Mouse (Mus musculus): ENCODE results near the gene Gm26741. TPM values are rescaled to one million over a fixed set of nuclear protein-coding genes. Genes with fewer than 3 reads are reported as not detected.
A peak's percentile ranks its signal among the peaks of the same experiment; 100 is the strongest.
"Not testable (repeated sequence)": the region's sequence is repeated elsewhere in the genome, so short reads cannot be mapped to it uniquely, and the experiment has no call there.

Gene Gm26741
- total RNA-seq (2021), result not detected
- long read RNA-seq, experiment 1, result 0 reads
- long read RNA-seq, experiment 2, result 0 reads

DNA sequence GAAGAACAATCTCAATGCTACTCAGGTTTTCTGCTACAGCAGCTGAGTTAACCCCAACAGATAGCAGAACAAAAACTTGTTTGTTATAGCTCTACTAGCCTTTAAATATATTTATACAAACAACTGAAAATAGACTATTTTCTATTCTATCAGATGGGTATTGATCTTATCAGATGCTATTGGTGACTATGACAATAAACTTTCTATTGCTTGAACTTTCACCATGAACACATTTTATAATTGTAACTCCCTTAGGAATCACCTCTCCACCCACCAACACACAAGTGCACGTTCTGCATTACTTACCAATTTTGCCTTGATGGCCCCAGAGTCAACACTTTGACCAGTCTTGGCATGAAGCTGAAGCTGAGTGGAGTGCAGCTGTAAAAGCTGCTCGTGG, at the start of gene Gm26741:
Gene Gm26741, plus strand, starts transcription at position 301 of the 400 bp plus-strand sequence.
- intact Hi-C loops (cut with DNase I), result no loop called here
- DNase-seq (ENCODE audit: low spot score in 2 of 2), result no peak

DNA sequence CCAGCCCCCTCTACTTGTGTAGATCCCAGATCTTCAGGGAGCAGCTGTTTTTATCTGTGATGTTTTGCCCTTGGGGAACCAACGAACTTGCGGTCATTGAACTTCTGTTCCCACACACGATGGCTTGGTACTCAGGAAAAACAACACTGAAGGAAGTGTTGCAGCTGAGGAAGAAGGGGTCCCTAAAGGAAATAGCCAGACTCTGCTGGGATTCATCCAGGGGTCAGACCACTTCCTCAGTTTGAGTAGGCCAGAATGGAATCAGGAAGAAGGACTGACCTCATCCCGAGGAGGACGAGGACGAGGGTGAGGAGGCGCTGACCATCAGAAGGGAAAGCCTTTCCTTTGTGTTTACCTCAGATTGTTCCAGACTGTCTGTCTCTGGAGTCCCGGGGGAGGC, 49.4 kb upstream of the Gm26741 start:
- DNase-seq (ENCODE audit: low spot score in 2 of 2), result no peak
- intact Hi-C loops (cut with DNase I), result no loop called here

DNA sequence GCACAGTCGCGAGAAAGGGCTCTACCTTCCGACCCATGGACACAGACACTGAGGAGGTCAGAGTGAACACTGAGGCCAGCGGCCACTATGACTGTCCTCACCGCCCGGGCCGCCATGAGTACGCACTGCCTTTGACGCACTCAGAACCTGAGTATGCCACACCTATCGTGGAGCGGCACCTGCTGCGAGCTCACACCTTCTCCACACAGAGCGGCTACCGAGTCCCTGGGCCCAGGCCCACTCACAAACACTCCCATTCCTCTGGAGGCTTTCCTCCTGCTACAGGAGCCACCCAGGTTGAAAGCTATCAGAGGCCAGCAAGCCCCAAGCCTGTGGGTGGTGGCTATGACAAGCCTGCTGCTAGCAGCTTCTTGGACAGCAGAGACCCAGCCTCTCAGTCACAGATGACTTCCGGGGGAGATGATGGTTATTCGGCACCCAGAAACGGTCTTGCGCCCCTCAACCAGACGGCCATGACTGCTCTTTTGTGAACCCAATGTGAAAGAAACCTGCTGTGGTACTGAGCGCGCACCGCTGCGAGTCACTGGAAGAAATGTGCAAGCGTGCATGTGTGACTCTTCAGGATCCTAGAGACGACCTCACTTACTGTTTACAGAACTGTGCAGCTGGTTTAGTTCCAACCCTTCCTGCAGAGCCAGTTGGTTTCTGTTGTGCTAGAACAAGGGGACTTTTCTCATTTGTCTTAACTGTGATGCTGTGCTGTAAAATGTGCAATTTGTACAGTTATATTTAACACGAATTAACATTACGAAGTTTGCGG, 38.9 kb upstream of the Gm26741 start:
- intact Hi-C loops (cut with DNase I), result no loop called here
- DNase-seq (ENCODE audit: low spot score in 2 of 2), result no peak

DNA sequence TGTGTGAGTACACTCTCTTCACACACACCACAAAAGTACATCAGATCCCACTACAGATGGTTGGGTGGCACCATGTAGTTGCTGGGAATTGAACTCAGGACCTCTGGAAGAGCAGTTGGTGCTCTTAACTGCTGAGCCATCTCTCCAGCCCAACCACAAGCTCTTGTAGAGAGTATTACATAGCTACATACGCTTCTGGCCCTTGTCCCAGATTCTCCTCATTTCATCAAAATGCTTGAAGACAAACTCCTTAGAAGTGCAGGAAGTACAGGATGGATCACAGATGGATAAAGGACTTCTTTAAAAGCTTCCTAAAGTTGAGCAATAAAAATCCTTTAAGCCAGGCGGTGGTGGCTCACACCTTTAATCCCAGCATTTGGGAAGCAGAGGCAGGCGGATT, 36.6 kb upstream of the Gm26741 start:
- intact Hi-C loops (cut with DNase I), result no loop called here
- peak in 1 of 2 experiments; percentile 13 for DNase-seq (ENCODE audit: low spot score in 2 of 2)

DNA sequence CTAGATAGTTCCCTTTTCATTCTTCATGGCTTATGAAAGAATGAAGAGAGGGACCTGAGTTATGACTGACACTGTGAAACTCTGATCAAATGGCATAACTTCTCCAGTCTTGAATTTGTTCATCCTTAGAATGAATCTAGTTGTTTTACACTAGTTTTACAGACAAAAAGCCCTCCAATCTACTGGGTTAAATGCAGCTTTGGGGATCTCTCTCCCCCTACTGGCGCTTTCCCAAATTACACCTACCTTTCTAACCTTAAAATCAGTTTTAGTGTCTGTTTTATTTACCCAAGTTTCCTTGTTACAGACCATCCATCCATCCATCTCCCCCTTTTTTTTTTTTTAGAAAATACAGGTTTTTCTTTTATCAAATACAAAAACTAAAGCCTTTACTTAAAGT, 27.6 kb upstream of the Gm26741 start:
- intact Hi-C loops (cut with DNase I), result loop anchor here (5.0 to 10.0 kb wide), 5 partner anchors 51 to 539 kb away; partner anchors contain the start of genes Dcbld1 and Gopc
- DNase-seq (ENCODE audit: low spot score in 2 of 2), result peak; percentile 52 to 77

- DNase-seq (ENCODE audit: low spot score in 2 of 2); intact Hi-C loops (cut with DNase I): not testable (repeated sequence)
Observed at GRCm38 (mm10) chr10:52343324-52343723, 15.2 kb upstream of the Gm26741 start.

DNA sequence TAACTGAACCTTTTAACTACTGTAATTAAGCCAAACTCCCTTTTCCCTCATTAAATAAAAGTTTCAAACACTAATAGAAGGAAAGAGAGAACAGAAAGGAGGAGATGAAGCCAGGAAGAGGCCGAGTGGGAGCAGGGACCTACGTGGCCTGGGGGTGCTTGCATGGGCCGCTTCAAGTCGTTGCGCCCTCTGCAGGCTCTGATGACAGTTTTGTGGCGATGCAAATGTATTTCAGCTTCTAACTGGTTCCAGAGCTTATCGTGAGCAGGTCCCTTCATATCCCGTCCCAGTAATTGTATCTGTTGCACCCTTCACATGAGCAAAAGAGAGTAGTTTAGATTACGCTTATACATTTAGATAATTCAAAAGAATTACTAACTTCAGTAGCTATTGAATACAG, 5.4 kb upstream of the Gm26741 start:
- intact Hi-C loops (cut with DNase I), result no loop called here
- no peak for DNase-seq (ENCODE audit: low spot score in 2 of 2)

- intact Hi-C loops (cut with DNase I), result no loop called here
- no peak for DNase-seq (ENCODE audit: low spot score in 2 of 2)
Observed at GRCm38 (mm10) chr10:52360241-52360735, 1.7 kb downstream of the Gm26741 start.

- no peak for DNase-seq (ENCODE audit: low spot score in 2 of 2)
- intact Hi-C loops (cut with DNase I), result no loop called here
Observed at GRCm38 (mm10) chr10:52360862-52361609, 2.5 kb downstream of the Gm26741 start.

- DNase-seq (ENCODE audit: low spot score in 2 of 2), result no peak
- intact Hi-C loops (cut with DNase I), result no loop called here
Observed at GRCm38 (mm10) chr10:52368376-52368775, 9.8 kb downstream of the Gm26741 start.

DNA sequence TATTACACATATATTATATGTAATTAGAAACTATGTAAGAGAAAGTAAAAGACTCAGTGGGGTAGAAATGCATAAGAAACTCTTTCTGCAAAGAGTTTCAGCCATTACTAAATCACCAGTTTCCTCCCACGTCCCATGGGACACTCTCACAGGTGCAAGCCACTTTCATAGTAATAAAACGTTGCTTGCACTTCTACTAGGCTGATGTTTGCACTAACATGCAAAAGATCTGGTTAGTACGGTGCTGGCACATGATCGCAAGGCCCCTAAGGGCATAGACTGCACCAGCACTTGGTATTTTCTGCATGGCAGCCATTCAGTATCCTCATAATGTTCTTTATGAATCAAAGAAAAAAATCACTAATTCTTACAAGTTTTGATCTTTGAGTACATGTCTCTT, 15.3 kb downstream of the Gm26741 start:
- intact Hi-C loops (cut with DNase I), result no loop called here

GRCm38 (mm10) chr10:52374651-52375050, 16.1 kb downstream of the Gm26741 start:
- intact Hi-C loops (cut with DNase I), result no loop called here
- no peak for DNase-seq (ENCODE audit: low spot score in 2 of 2)

More for the DNA sequence above, 15.3 kb downstream of the Gm26741 start:
- no peak for DNase-seq (ENCODE audit: low spot score in 2 of 2)

DNA sequence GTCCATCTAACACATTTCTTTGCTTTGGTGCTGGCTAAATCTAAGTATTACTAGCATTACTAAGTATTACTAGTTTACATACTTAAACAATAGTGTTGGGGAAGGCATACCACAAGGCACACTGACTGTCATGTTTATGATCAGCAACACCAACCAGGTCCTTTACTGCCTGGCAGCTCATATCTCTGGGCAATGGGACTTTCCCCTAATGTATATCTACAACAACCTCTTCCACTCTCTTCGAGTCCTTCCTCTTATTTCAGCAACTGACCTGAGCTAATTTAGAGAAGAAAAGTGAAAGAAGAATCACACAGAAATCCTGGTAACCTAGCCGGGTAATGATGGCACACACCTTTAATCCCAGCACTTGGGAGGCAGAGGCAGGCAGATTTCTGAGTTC, 17.9 kb downstream of the Gm26741 start:
- intact Hi-C loops (cut with DNase I), result no loop called here

DNA sequence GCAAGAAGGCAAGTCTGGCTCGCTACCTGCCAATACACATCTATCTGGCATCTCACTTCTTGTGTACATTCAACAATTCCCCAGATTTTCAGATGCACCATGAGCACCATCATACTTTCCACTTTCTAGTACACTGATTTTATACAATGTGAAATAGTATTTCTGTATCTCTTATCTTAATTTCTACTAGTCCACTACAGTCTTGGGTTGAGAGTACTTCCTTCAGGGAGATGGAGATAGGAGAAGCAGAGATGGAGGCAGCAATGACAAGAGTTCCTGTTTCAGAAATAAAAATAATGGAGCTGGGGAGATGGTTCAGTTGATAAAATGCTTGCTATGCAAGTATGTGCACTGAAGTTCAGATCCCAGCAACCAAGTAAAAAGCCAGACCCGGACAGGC, 19.2 kb downstream of the Gm26741 start:
- intact Hi-C loops (cut with DNase I), result no loop called here
- no peak for DNase-seq (ENCODE audit: low spot score in 2 of 2)

More for the DNA sequence above, 17.9 kb downstream of the Gm26741 start:
- DNase-seq (ENCODE audit: low spot score in 2 of 2), result no peak

- peak; percentile 31 to 33 for DNase-seq (ENCODE audit: low spot score in 2 of 2)
- intact Hi-C loops (cut with DNase I), result loop anchor here (5.0 to 10.0 kb wide), 2 partner anchors 49 to 277 kb away; no protein-coding TSS in a partner anchor
Observed at GRCm38 (mm10) chr10:52381321-52381801, 22.8 kb downstream of the Gm26741 start.

GRCm38 (mm10) chr10:52381845-52382591, 23.5 kb downstream of the Gm26741 start, which contains the start of gene Gopc:
Gene Gopc (minus strand): TSS chr10:52382124.
- intact Hi-C loops (cut with DNase I), result loop anchor here (1.0 to 10.0 kb wide), 3 partner anchors 50 to 277 kb away; partner anchors contain the start of gene Dcbld1
- DNase-seq (ENCODE audit: low spot score in 2 of 2), result peak; percentile 98 to 99

- intact Hi-C loops (cut with DNase I), result loop anchor here (5.0 to 10.0 kb wide), 2 partner anchors 51 to 278 kb away; no protein-coding TSS in a partner anchor
- no peak for DNase-seq (ENCODE audit: low spot score in 2 of 2)
Observed at GRCm38 (mm10) chr10:52383022-52383421, 24.5 kb downstream of the Gm26741 start.

DNA sequence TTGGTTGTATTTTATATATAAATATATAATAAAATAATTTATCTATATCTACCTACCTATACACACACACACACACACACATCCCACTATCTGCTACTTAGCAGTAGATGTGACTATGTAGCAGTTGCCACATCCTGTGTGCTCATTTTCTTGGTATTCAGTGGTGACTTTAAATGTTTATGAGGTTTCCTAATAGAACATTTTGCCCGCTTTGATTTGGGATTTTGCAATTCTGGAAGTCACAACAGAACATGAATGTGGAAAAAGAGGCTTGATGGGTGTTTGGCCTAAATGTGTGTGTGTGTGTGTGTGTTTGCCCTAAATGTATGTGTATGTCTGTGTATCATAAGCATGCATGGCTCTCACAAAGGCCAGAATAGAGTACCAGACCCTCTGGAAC, 25.0 kb downstream of the Gm26741 start:
- no peak for DNase-seq (ENCODE audit: low spot score in 2 of 2)
- intact Hi-C loops (cut with DNase I), result loop anchor here (5.0 to 10.0 kb wide), 2 partner anchors 51 to 279 kb away; no protein-coding TSS in a partner anchor

All from left cerebral cortex, postnatal 14 days (tissue).